Mouse (Mus musculus): ENCODE measurements around the gene Pdxp.

DNA sequence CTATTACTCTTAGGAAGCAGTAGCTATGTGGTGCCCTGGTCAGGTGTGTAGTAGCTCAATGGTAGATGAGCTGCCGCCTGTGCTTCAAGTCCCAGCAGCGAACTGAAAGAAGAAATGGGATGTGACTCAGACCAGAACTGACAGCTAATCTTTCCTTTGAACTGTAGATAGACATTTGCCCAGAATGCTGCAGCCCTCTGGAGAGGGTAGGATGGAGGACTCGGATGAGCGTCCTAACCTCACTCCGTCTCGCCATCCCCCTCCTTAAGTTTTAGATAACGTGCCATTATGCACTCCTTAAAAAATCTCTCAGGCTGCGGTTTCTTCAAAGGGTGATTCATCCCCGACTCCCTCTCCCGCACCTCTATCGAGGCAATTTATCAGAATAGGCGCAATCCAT lies 6.2 kb downstream of the Pdxp start:
- no peak for TF ChIP-seq CTCF (IDR thresholded peaks at IDR 0.05; ENCODE audit: borderline replicate concordance, extremely low read depth, insufficient read depth, insufficient read length)
- TF ChIP-seq POLR2A (IDR thresholded peaks at IDR 0.05; ENCODE audit: borderline replicate concordance, extremely low read depth, insufficient read depth, insufficient read length, poor library complexity, severe bottlenecking): no peak
